Mouse (Mus musculus) midbrain, embryonic 10.5 days (tissue): ENCODE data around the gene Tm4sf4. TPM values are rescaled to one million over a fixed set of nuclear protein-coding genes. Genes with fewer than 3 reads are reported as not detected.

Experiments used
- DNase-seq: peaks from one replicate; pipeline ENCODE4 v3.0.0-alpha.2; 2017; ENCODE audit warnings: low spot score
- H3K27ac ChIP-seq: fragments of 300-500 bp; sonication (generic); replicated peaks from 2 replicates; pipeline ENCODE4 v1.5.1; 2016; ENCODE audit warnings: mild to moderate bottlenecking
- H3K27me3 ChIP-seq: fragments of 300-500 bp; sonication (generic); 2 replicates; pipeline ENCODE4 v1.6.1; 2016; ENCODE audit warnings: low read depth, mild to moderate bottlenecking; ENCODE audit not compliant: poor library complexity, severe bottlenecking
- H3K36me3 ChIP-seq: fragments of 300-500 bp; sonication (generic); 2 replicates; pipeline ENCODE4 v1.6.1; 2016; ENCODE audit warnings: mild to moderate bottlenecking, moderate library complexity
- H3K4me1 ChIP-seq: fragments of 300-500 bp; sonication (generic); 2 replicates; pipeline ENCODE4 v1.6.1; 2016
- H3K4me3 ChIP-seq: fragments of 300-500 bp; sonication (generic); 2 replicates; pipeline ENCODE4 v1.5.1; 2016; ENCODE audit warnings: mild to moderate bottlenecking, moderate library complexity
- H3K9me3 ChIP-seq: fragments of 300-500 bp; sonication (generic); replicated peaks from 2 replicates; pipeline ENCODE4 v1.6.1; 2016; ENCODE audit warnings: mild to moderate bottlenecking
- WGBS: fragments of 180-500 bp; shearing (Covaris S2); methylation state at CpG from one replicate; pipeline ENCODE4 v1.1.7; 2016; 5-methylcytosine and 5-hydroxymethylcytosine counted together
- polyA plus RNA-seq: library from polyadenylated mRNA; unstranded; fragments of >200 nt; fragmentation: Nextera tagmentation; extraction: Ambion mirVana; gene quantifications from 2 replicates; pipeline ENCODE4 v1.2.1, GENCODE M21; 2016

Gene Tm4sf4
- polyA plus RNA-seq, 1 experiment from 2014 or later: not detected

GRCm38 (mm10) chr3:57487455-57488153, 62.5 kb downstream of the Tm4sf4 start:
- 75% methylated on average over 8 of the region's 8 CpGs for WGBS
- no peaks in the 10 kb centered on the region for H3K9me3 ChIP-seq
- no peak overlapping the region for H3K4me3 ChIP-seq
- H3K27me3 ChIP-seq: no peaks in the 10 kb centered on the region
- no peaks in the 10 kb centered on the region for H3K36me3 ChIP-seq
- no peaks in the 10 kb centered on the region for H3K4me1 ChIP-seq
- no peak for DNase-seq
- H3K27ac ChIP-seq: no peak overlapping the region

Other genes starting within 250 kb of the Tm4sf4 start
- gene Tm4sf1, start 123.3 kb upstream of the Tm4sf4 start, polyA plus RNA-seq: 22.2 and 31.9 TPM in 2 replicates
- gene Wwtr1, start 150.6 kb downstream of the Tm4sf4 start, polyA plus RNA-seq: 11.4 and 13.3 TPM in 2 replicates
- gene Commd2, start 226.4 kb downstream of the Tm4sf4 start, polyA plus RNA-seq: 105 and 107 TPM in 2 replicates